14 mouse cellular contexts compared by ENCODE assay signal in the genomic region with DNA sequence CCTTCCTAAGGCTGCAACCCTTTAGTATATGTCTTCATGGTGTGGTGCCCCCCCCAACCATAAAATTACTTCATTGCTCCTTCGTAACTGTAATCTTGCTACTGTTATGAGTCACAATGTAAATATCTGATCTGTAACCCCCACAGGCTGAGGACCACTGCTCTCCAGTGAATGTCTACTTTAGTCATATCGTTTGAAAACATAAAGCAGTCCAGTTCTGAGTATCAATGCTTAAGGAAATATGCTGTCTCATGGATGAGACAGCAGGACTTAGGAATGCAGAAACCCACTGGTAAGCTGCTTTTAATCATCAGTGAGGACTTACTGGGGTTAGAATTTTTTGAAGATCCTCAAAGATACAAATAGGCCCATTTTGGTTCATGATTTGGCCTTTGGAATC. TPM values are rescaled to one million over a fixed set of nuclear protein-coding genes. Genes with fewer than 3 reads are reported as not detected.
DNase-seq lines count a peak whose midpoint lies in the region; ATAC-seq and TF ChIP-seq lines count a peak whose summit lies in the region.
"Had no signal": no experiment of that assay in that cellular context is flagged by ENCODE, and none has a peak within 500 bp of the region (broad histone marks: within the 10 kb centered on the region; RNA-seq: fewer than 3 reads in every experiment).

No protein-coding gene starts in this region.

- no peak overlapping the region for H3K9ac ChIP-seq in forebrain, embryonic 13.5 days
- H3K9ac ChIP-seq in neural tube, embryonic 15.5 days (replicated peaks), result no peak overlapping the region
- H3K9ac ChIP-seq: embryonic facial prominence, embryonic 13.5 days had no signal

- 0 out of 2 replicates have a peak overlapping the region, but pooled peaks have one; percentile 14 for H3K4me3 ChIP-seq in forebrain, embryonic 13.5 days
- H3K4me3 ChIP-seq in forebrain, embryonic 10.5 days, result no peak overlapping the region
- peak overlapping the region; percentile 98 for H3K4me3 ChIP-seq in megakaryocyte, embryonic 14.5 days (replicated peaks)
- H3K4me3 ChIP-seq in neural tube, embryonic 15.5 days (replicated peaks), result no peak overlapping the region
- H3K4me3 ChIP-seq in layer of hippocampus, adult 2 months, result no peak overlapping the region
- H3K4me3 ChIP-seq: embryonic facial prominence, embryonic 13.5 days had no signal

- 80% methylated on average over 2 of the region's 2 CpGs for WGBS in forebrain, embryonic 13.5 days
- 84% methylated on average over 2 of the region's 2 CpGs for WGBS in forebrain, embryonic 10.5 days
- 75% methylated on average over 2 of the region's 2 CpGs for WGBS in neural tube, embryonic 15.5 days

- H3K27me3 ChIP-seq in forebrain, embryonic 13.5 days, result no peaks in the 10 kb centered on the region
- H3K27me3 ChIP-seq in forebrain, embryonic 10.5 days (ENCODE audit: poor library complexity, severe bottlenecking), result no peaks in the 10 kb centered on the region
- H3K27me3 ChIP-seq in megakaryocyte, embryonic 14.5 days (replicated peaks), result no peaks in the 10 kb centered on the region
- H3K27me3 ChIP-seq in neural tube, embryonic 15.5 days (replicated peaks), result no peaks in the 10 kb centered on the region
- H3K27me3 ChIP-seq: embryonic facial prominence, embryonic 13.5 days had no signal

- no peak for ATAC-seq in forebrain, embryonic 13.5 days
- no peak for ATAC-seq in megakaryocyte, adult 5-6 weeks (ENCODE audit: poor library complexity, severe bottlenecking)
- ATAC-seq in neural tube, embryonic 15.5 days (ENCODE audit: low FRiP score), result no peak
- ATAC-seq: activated CD4-positive, CD25-positive, alpha-beta regulatory T cell, adult 4 months; lung, postnatal 0 days had no signal

- no peak for DNase-seq in forebrain, embryonic 10.5 days (ENCODE audit: extremely low spot score, low spot score)
- DNase-seq in induced T-regulatory cell, adult 2 months (ENCODE audit: low read depth), result peak; percentile 18
- no peak for DNase-seq in thymus, postnatal 14 days
- DNase-seq in layer of hippocampus, adult 2 months (ENCODE audit: low spot score in 2 of 2), result no peak
- DNase-seq: cerebellum, adult 8-10 months; kidney, adult 2 months; left cerebral cortex, postnatal 4 days had no signal

- H3K36me3 ChIP-seq in forebrain, embryonic 13.5 days (ENCODE audit: poor library complexity, severe bottlenecking), result peaks cover 11% of the 10 kb centered on the region; the same call in 1 of the 2 replicates
- peaks cover 25% of the 10 kb centered on the region for H3K36me3 ChIP-seq in forebrain, embryonic 10.5 days (replicated peaks)
- peaks cover 52% of the 10 kb centered on the region for H3K36me3 ChIP-seq in megakaryocyte, embryonic 14.5 days (replicated peaks; ENCODE audit: low read length)
- no peaks in the 10 kb centered on the region for H3K36me3 ChIP-seq in neural tube, embryonic 15.5 days
- H3K36me3 ChIP-seq: embryonic facial prominence, embryonic 13.5 days had no signal

- no peaks in the 10 kb centered on the region for H3K9me3 ChIP-seq in forebrain, embryonic 13.5 days (replicated peaks)
- H3K9me3 ChIP-seq in forebrain, embryonic 10.5 days, result peaks cover 7% of the 10 kb centered on the region; the same call in 1 of the 2 replicates
- H3K9me3 ChIP-seq in megakaryocyte, embryonic 14.5 days, result 0 out of 2 replicates have a peak, but pooled peaks cover 3% of the 10 kb centered on the region
- H3K9me3 ChIP-seq in neural tube, embryonic 15.5 days (replicated peaks), result no peaks in the 10 kb centered on the region

- peaks cover 26% of the 10 kb centered on the region for H3K4me1 ChIP-seq in forebrain, embryonic 13.5 days
- H3K4me1 ChIP-seq in forebrain, embryonic 10.5 days, result peaks cover 29% of the 10 kb centered on the region
- H3K4me1 ChIP-seq in megakaryocyte, embryonic 14.5 days, result peaks cover 73% of the 10 kb centered on the region
- peaks cover 27% of the 10 kb centered on the region for H3K4me1 ChIP-seq in neural tube, embryonic 15.5 days

- no peak overlapping the region for H3K27ac ChIP-seq in forebrain, embryonic 13.5 days
- no peak overlapping the region for H3K27ac ChIP-seq in forebrain, embryonic 10.5 days
- H3K27ac ChIP-seq in neural tube, embryonic 15.5 days (replicated peaks), result no peak overlapping the region
- H3K27ac ChIP-seq in layer of hippocampus, adult 2 months, result no peak overlapping the region
- H3K27ac ChIP-seq: embryonic facial prominence, embryonic 13.5 days had no signal

- H3K4me2 ChIP-seq in forebrain, embryonic 13.5 days, result peak overlapping the region; percentile 44; the same call in 1 of the 2 replicates
- peak overlapping the region; percentile 33; the same call in 1 of the 2 replicates for H3K4me2 ChIP-seq in neural tube, embryonic 15.5 days

- no peak for TF ChIP-seq CTCF in layer of hippocampus, adult 2 months (conservative IDR thresholded peaks at IDR 0.05)

RNA-seq across cellular contexts. Expression of gene Kif2a, which starts 2.5 kb away (rescaled TPM):
- 30.1 and 37.4 TPM in 2 replicates for polyA plus RNA-seq in forebrain, embryonic 13.5 days (2015; fragmentation: Nextera tagmentation; extraction: Ambion mirVana)
- 14.2 and 14.6 TPM in 2 replicates for polyA plus RNA-seq in forebrain, embryonic 10.5 days (2016; fragmentation: Nextera tagmentation; extraction: Ambion mirVana)
- polyA plus RNA-seq in megakaryocyte, embryonic 14.5 days (2012; ENCODE audit: insufficient read depth, low replicate concordance), result 27.9 TPM in 1 of 2 replicates, not detected in the other
- total RNA-seq in megakaryocyte, adult 5-6 weeks (2015), result 49.5 and 80.4 TPM in 2 replicates
- total RNA-seq in megakaryocyte, adult 5-6 weeks (2017), result 20.9 and 28.7 TPM in 2 replicates
- polyA plus RNA-seq in neural tube, embryonic 15.5 days (2015; fragmentation: Nextera tagmentation; extraction: Ambion mirVana), result 48.6 and 79.7 TPM in 2 replicates
- 100 to 1,000 TPM; 117 to 120 TPM for total RNA-seq in layer of hippocampus, adult 2 months (2021)

Comparison
In these comparisons a context has a peak if more than half of its experiments do, and no peak if none do; other contexts are left out.
1. H3K4me3 ChIP-seq: peak in forebrain, embryonic 13.5 days (single experiment) and megakaryocyte, embryonic 14.5 days (single experiment); none in forebrain, embryonic 10.5 days (single experiment), neural tube, embryonic 15.5 days (single experiment) and layer of hippocampus, adult 2 months (single experiment).